Mouse (Mus musculus): ENCODE measurements at regions not wholly inside any gene's neighbourhood (a gene's known extent, or its start where the extent isn't known, plus 50 kb on each side); places are given as distances from the start of the nearest gene placed in this dataset.

GRCm38 (mm10) chr2:71689041-71689440 is 56.4 kb upstream of the Itga6 start:
- H3K9ac ChIP-seq (ENCODE audit: low read depth, low read length), result no peak overlapping the region
- ATAC-seq, result no peak
- H3K4me3 ChIP-seq (ENCODE audit: low read depth, low read length), result no peak overlapping the region
- no peaks in the 10 kb centered on the region for H3K9me3 ChIP-seq (replicated peaks; ENCODE audit: control insufficient read depth, low read length, poor library complexity, severe bottlenecking)
- no peaks in the 10 kb centered on the region for H3K27me3 ChIP-seq (ENCODE audit: control insufficient read depth, insufficient read depth, low read depth, low read length)
- 51% methylated on average over 4 of the region's 4 CpGs for WGBS
- H3K4me2 ChIP-seq (ENCODE audit: low read length), result no peak overlapping the region
- no peaks in the 10 kb centered on the region for H3K36me3 ChIP-seq (ENCODE audit: control insufficient read depth, insufficient read depth, low read length)
- H3K27ac ChIP-seq (ENCODE audit: low read length), result no peak overlapping the region
- H3K4me1 ChIP-seq (ENCODE audit: control insufficient read depth, insufficient read depth, low read length), result peaks cover 8% of the 10 kb centered on the region

GRCm38 (mm10) chr2:71690277-71691161 is 54.9 kb upstream of the Itga6 start:
- Histone ChIP-seq H3K36me3 (ENCODE audit: control insufficient read depth, insufficient read depth, low read length) (no peaks in the 10 kb centered on the region), H3K27ac (ENCODE audit: low read length) (no peak overlapping the region; the same call in 1 of the 2 replicates), H3K9ac (ENCODE audit: low read depth, low read length) (peak overlapping the region; percentile 31; the same call in 1 of the 2 replicates)

GRCm38 (mm10) chr2:71694758-71695310 is 50.6 kb upstream of the Itga6 start:
- H3K4me3 ChIP-seq (ENCODE audit: low read depth, low read length), result no peak overlapping the region
- no peak overlapping the region for H3K27ac ChIP-seq (ENCODE audit: low read length)
- H3K27me3 ChIP-seq (ENCODE audit: control insufficient read depth, insufficient read depth, low read depth, low read length), result no peaks in the 10 kb centered on the region
- no peaks in the 10 kb centered on the region for H3K36me3 ChIP-seq (ENCODE audit: control insufficient read depth, insufficient read depth, low read length)
- H3K9me3 ChIP-seq (replicated peaks; ENCODE audit: control insufficient read depth, low read length, poor library complexity, severe bottlenecking), result no peaks in the 10 kb centered on the region
- no peak overlapping the region for H3K9ac ChIP-seq (ENCODE audit: low read depth, low read length)
- no peak for ATAC-seq
- H3K4me2 ChIP-seq (ENCODE audit: low read length), result no peak overlapping the region
- peaks cover 11% of the 10 kb centered on the region for H3K4me1 ChIP-seq (ENCODE audit: control insufficient read depth, insufficient read depth, low read length)
- 75% methylated on average over 6 of the region's 6 CpGs for WGBS

More at GRCm38 (mm10) chr2:71690277-71691161, 54.9 kb upstream of the Itga6 start:
- Histone ChIP-seq H3K4me2 (ENCODE audit: low read length) (no peak overlapping the region; the same call in 1 of the 2 replicates), H3K9me3 (replicated peaks; ENCODE audit: control insufficient read depth, low read length, poor library complexity, severe bottlenecking) (no peaks in the 10 kb centered on the region), H3K27me3 (ENCODE audit: control insufficient read depth, insufficient read depth, low read depth, low read length) (no peaks in the 10 kb centered on the region), H3K4me1 (ENCODE audit: control insufficient read depth, insufficient read depth, low read length) (peaks cover 8% of the 10 kb centered on the region), H3K4me3 (ENCODE audit: low read depth, low read length) (no peak overlapping the region)
- peak; percentile 48; the same call in 1 of the 2 replicates for ATAC-seq
- whole genome bisulfite sequencing, result 56% methylated on average over 26 of the region's 27 CpGs
